Mouse (Mus musculus) embryonic facial prominence, embryonic 12.5 days (tissue): Measurements from ENCODE around the gene Ephb2. TPM values are rescaled to one million over a fixed set of nuclear protein-coding genes. Genes with fewer than 3 reads are reported as not detected.

Experiments
- ATAC-seq: fragments of 200-750 bp; cut with Nextera tagmentation; 2 replicates; pipeline ENCODE4 v1.8.0; 2017; ENCODE audit not compliant: insufficient number of reproducible peaks, insufficient read depth, low FRiP score, low TSS enrichment
- H3K27ac ChIP-seq: fragments of 300-500 bp; sonication (generic); 2 replicates; pipeline ENCODE4 v1.5.1; 2016; ENCODE audit warnings: mild to moderate bottlenecking
- H3K27me3 ChIP-seq: fragments of 300-500 bp; sonication (generic); 2 replicates; pipeline ENCODE4 v1.6.1; 2016; ENCODE audit warnings: mild to moderate bottlenecking, moderate library complexity
- H3K36me3 ChIP-seq: fragments of 300-500 bp; sonication (generic); 2 replicates; pipeline ENCODE4 v1.6.1; 2016; ENCODE audit warnings: mild to moderate bottlenecking
- H3K4me1 ChIP-seq: fragments of 300-500 bp; sonication (generic); 2 replicates; pipeline ENCODE4 v1.6.1; 2016
- H3K4me2 ChIP-seq: fragments of 300-500 bp; sonication (generic); replicated peaks from 2 replicates; pipeline ENCODE4 v1.6.1; 2016; ENCODE audit warnings: mild to moderate bottlenecking, moderate library complexity
- H3K4me3 ChIP-seq: fragments of 300-500 bp; sonication (generic); 2 replicates; pipeline ENCODE4 v1.5.1; 2016; ENCODE audit warnings: mild to moderate bottlenecking
- H3K9ac ChIP-seq: fragments of 300-500 bp; sonication (generic); 2 replicates; pipeline ENCODE4 v1.6.1; 2016; ENCODE audit warnings: mild to moderate bottlenecking, moderate library complexity
- H3K9me3 ChIP-seq: fragments of 300-500 bp; sonication (generic); 2 replicates; pipeline ENCODE4 v1.6.1; 2016; ENCODE audit warnings: mild to moderate bottlenecking, moderate library complexity
- WGBS: fragments of 180-500 bp; shearing (Covaris S2); methylation state at CpG from one replicate; pipeline ENCODE4 v1.1.7; 2016; 5-methylcytosine and 5-hydroxymethylcytosine counted together
- polyA plus RNA-seq: library from polyadenylated mRNA; unstranded; fragments of >200 nt; fragmentation: Nextera tagmentation; extraction: Ambion mirVana; gene quantifications from 2 replicates; pipeline ENCODE4 v1.2.1, GENCODE M21; 2016

Ephb2 gene
- polyA plus RNA-seq, result 17.1 and 20.7 TPM in 2 replicates

GRCm38 (mm10) chr4:136835621-136836386 is at the start of gene Ephb2:
TSS of gene Ephb2 (minus strand) at chr4:136835988.
- Histone ChIP-seq H3K4me2 (peak within 1 kb of the TSS; percentile 96), H3K27ac (peak within 1 kb of the TSS; percentile 96), H3K9me3 (no peaks in the 10 kb centered on the region), H3K4me3 (peak within 1 kb of the TSS; percentile 96), H3K9ac (peak within 1 kb of the TSS; percentile 94), H3K36me3 (no peaks in the 10 kb centered on the region), H3K27me3 (0 out of 2 replicates have a peak, but pooled peaks cover 12% of the 10 kb centered on the region), H3K4me1 (peaks cover 42% of the 10 kb centered on the region)
- WGBS, result under 1% methylated on average over 64 of the region's 88 CpGs
- peak; percentile 50 for ATAC-seq

- no peak overlapping the region for H3K9ac ChIP-seq
- no peak overlapping the region for H3K4me2 ChIP-seq
- no peaks in the 10 kb centered on the region for H3K27me3 ChIP-seq
- WGBS, result 20% methylated on average over 5 of the region's 5 CpGs
- no peak for ATAC-seq
- H3K9me3 ChIP-seq, result no peaks in the 10 kb centered on the region
- H3K36me3 ChIP-seq, result no peaks in the 10 kb centered on the region
- no peak overlapping the region for H3K4me3 ChIP-seq
- H3K4me1 ChIP-seq, result no peaks in the 10 kb centered on the region
- no peak overlapping the region for H3K27ac ChIP-seq
Observed at GRCm38 (mm10) chr4:136878601-136879000, 42.8 kb upstream of the Ephb2 start.

- 0 out of 2 replicates have a peak, but pooled peaks have one; percentile 15 for ATAC-seq
- Histone ChIP-seq H3K9ac (no peak overlapping the region), H3K4me3 (no peak overlapping the region), H3K36me3 (no peaks in the 10 kb centered on the region), H3K4me2 (no peak overlapping the region), H3K4me1 (no peaks in the 10 kb centered on the region), H3K27me3 (no peaks in the 10 kb centered on the region), H3K27ac (no peak overlapping the region), H3K9me3 (no peaks in the 10 kb centered on the region)
- WGBS, result 45% methylated on average over 8 of the region's 8 CpGs
Observed at GRCm38 (mm10) chr4:136878171-136878570, 42.4 kb upstream of the Ephb2 start.

GRCm38 (mm10) chr4:136876971-136877370 is 41.2 kb upstream of the Ephb2 start:
- no peak overlapping the region for H3K4me3 ChIP-seq
- no peaks in the 10 kb centered on the region for H3K27me3 ChIP-seq
- ATAC-seq, result 0 out of 2 replicates have a peak, but pooled peaks have one; percentile 17
- H3K9ac ChIP-seq, result no peak overlapping the region
- H3K9me3 ChIP-seq, result no peaks in the 10 kb centered on the region
- H3K36me3 ChIP-seq, result no peaks in the 10 kb centered on the region
- H3K4me1 ChIP-seq, result no peaks in the 10 kb centered on the region
- no peak overlapping the region for H3K27ac ChIP-seq
- 23% methylated on average over 7 of the region's 7 CpGs for WGBS
- no peak overlapping the region for H3K4me2 ChIP-seq

- Histone ChIP-seq H3K4me1 (no peaks in the 10 kb centered on the region), H3K27ac (no peak overlapping the region), H3K4me3 (no peak overlapping the region), H3K27me3 (no peaks in the 10 kb centered on the region), H3K4me2 (no peak overlapping the region), H3K9me3 (no peaks in the 10 kb centered on the region), H3K36me3 (no peaks in the 10 kb centered on the region), H3K9ac (no peak overlapping the region)
- WGBS, result 87% methylated on average over 14 of the region's 14 CpGs
- ATAC-seq, result no peak
Observed at GRCm38 (mm10) chr4:136875012-136875411, 39.2 kb upstream of the Ephb2 start.

DNA sequence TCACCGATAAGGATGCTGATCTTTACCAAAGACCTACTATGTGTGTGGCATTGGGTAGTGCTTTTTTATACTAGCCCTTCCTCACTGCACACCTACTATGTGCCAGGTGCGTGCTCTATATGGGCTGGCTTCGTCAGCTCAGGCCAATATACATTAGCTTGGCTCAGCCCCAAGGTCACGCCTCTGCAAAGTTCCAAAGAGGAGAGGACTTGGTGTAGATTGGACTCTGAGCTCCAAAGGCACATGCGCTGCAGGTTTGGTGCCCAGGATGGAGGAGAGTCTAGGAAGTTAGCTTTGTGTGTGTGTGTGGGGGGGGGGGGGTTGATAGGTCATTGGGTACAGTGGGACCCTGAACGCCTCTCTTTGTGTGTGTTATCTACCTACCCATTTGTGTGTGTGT is 32.6 kb upstream of the Ephb2 start:
- H3K27ac ChIP-seq, result no peak overlapping the region
- H3K9ac ChIP-seq, result peak overlapping the region; percentile 22; the same call in 1 of the 2 replicates
- H3K36me3 ChIP-seq, result no peaks in the 10 kb centered on the region
- H3K4me3 ChIP-seq, result no peak overlapping the region
- H3K9me3 ChIP-seq, result no peaks in the 10 kb centered on the region
- no peak for ATAC-seq
- 74% methylated on average over 6 of the region's 6 CpGs for WGBS
- no peak overlapping the region for H3K4me2 ChIP-seq
- H3K27me3 ChIP-seq, result no peaks in the 10 kb centered on the region
- peaks cover 23% of the 10 kb centered on the region for H3K4me1 ChIP-seq

DNA sequence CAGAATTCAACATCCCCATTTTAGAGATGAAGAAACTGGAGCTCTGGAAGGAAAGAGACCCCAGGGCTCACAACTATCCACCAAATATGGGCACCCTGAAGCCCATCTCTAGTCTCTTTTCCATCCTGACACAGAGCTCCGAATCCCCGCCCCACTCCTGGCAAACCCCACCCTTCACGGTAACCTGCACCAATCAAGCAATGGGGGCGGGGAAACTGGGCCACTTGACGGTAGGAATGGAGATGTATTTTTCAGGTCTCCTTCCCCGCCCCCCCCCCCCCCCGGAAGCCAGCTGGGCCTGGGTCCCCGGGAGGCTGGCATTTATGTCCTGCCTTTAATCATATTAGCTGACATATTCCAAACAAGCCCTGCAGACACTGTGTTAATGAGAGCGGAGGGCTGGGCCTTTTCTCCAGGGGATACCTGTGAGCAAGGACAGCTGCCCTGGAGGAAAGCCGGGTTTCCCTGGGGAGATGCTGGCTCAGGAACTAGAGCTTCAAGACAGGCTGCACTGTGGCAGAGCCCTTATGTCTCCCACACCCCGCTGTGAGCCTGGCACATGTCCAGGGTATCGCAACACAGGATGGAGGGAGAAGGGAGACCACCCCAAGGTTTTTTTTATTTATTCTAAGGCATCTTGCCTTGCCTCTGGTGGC is 32.0 kb upstream of the Ephb2 start:
- Histone ChIP-seq H3K9ac (no peak overlapping the region), H3K27ac (no peak overlapping the region), H3K4me3 (no peak overlapping the region), H3K27me3 (no peaks in the 10 kb centered on the region), H3K36me3 (no peaks in the 10 kb centered on the region), H3K9me3 (no peaks in the 10 kb centered on the region), H3K4me1 (peaks cover 23% of the 10 kb centered on the region), H3K4me2 (no peak overlapping the region)
- no peak for ATAC-seq
- 18% methylated on average over 12 of the region's 12 CpGs for WGBS

DNA sequence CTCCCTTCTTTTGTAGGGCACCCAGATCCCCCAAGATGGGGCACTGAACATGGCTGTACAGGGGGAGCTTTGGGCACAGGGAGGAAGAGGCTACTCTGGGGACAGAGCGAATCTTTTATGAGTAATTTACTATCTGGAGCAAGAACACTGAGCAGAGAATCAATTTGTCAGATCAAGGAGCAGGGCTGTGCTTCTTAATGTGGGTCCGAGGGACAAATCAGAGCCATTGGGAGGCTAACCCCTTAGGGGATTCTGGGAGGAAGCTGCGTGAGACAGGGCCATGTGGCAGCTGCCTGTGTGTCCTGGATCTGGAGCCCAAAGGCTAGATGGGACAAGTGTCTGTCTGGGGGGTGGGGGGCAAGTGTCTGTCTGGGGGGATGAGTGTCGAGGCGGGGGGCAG is 29.7 kb upstream of the Ephb2 start:
- 56% methylated on average over 5 of the region's 5 CpGs for WGBS
- Histone ChIP-seq H3K4me3 (no peak overlapping the region), H3K4me1 (peaks cover 34% of the 10 kb centered on the region), H3K27me3 (peaks cover 3% of the 10 kb centered on the region; the same call in 1 of the 2 replicates), H3K9me3 (no peaks in the 10 kb centered on the region), H3K27ac (no peak overlapping the region), H3K36me3 (no peaks in the 10 kb centered on the region), H3K4me2 (no peak overlapping the region; the same call in 1 of the 2 replicates), H3K9ac (no peak overlapping the region)
- no peak for ATAC-seq

- peak; percentile 38 for ATAC-seq
- Histone ChIP-seq H3K4me3 (no peak overlapping the region), H3K4me2 (peak overlapping the region; percentile 34), H3K9me3 (no peaks in the 10 kb centered on the region), H3K36me3 (no peaks in the 10 kb centered on the region), H3K4me1 (peaks cover 34% of the 10 kb centered on the region), H3K27me3 (peaks cover 3% of the 10 kb centered on the region; the same call in 1 of the 2 replicates), H3K27ac (no peak overlapping the region), H3K9ac (no peak overlapping the region)
- 7% methylated on average over 15 of the region's 15 CpGs for WGBS
Observed at GRCm38 (mm10) chr4:136864751-136865470, 29.1 kb upstream of the Ephb2 start.

DNA sequence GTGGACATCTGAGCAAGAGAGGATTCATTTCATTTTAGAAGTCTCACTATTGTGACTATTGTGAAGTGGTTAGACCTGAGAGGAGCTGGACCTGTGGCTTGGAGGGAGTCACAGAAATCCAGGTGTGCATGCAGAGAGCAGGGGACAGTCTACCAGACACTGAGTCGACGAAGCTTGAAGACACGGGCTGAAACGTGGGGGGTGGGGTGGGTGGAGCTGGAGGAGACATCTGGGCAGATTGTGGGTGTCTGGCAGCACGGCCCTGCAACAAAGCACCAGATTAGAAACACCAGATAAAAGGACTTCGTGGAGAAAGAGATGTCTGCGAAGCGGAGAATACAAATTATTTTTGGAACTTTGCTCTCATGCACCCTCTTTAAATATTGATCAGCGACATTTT is 27.7 kb upstream of the Ephb2 start:
- H3K36me3 ChIP-seq, result no peaks in the 10 kb centered on the region
- no peak for ATAC-seq
- no peak overlapping the region for H3K4me2 ChIP-seq
- H3K27me3 ChIP-seq, result peaks cover 3% of the 10 kb centered on the region; the same call in 1 of the 2 replicates
- no peak overlapping the region for H3K27ac ChIP-seq
- H3K9me3 ChIP-seq, result no peaks in the 10 kb centered on the region
- 59% methylated on average over 9 of the region's 9 CpGs for WGBS
- no peak overlapping the region for H3K9ac ChIP-seq
- H3K4me1 ChIP-seq, result peaks cover 34% of the 10 kb centered on the region
- H3K4me3 ChIP-seq, result no peak overlapping the region

- no peak overlapping the region for H3K27ac ChIP-seq
- peaks cover 3% of the 10 kb centered on the region; the same call in 1 of the 2 replicates for H3K27me3 ChIP-seq
- no peaks in the 10 kb centered on the region for H3K36me3 ChIP-seq
- 83% methylated on average over 2 of the region's 2 CpGs for WGBS
- H3K4me1 ChIP-seq, result peaks cover 25% of the 10 kb centered on the region
- no peak for ATAC-seq
- H3K4me3 ChIP-seq, result no peak overlapping the region
- H3K9me3 ChIP-seq, result no peaks in the 10 kb centered on the region
- no peak overlapping the region for H3K9ac ChIP-seq
- no peak overlapping the region for H3K4me2 ChIP-seq
Observed at GRCm38 (mm10) chr4:136862411-136862810, 26.6 kb upstream of the Ephb2 start.
